Mouse (Mus musculus) mature B cell (primary cell): Measurements from ENCODE around the gene Mier1.
"Not testable (repeated sequence)": the region's sequence is repeated elsewhere in the genome, so short reads cannot be mapped to it uniquely, and the experiment has no call there.

ENCODE experiments used
- in situ Hi-C: fragments of 300-500 bp; cut with MboI; formaldehyde crosslinking; loops from 2 replicates; pipeline ENCODE4 v1.14.3; 2019

Gene Mier1

DNA sequence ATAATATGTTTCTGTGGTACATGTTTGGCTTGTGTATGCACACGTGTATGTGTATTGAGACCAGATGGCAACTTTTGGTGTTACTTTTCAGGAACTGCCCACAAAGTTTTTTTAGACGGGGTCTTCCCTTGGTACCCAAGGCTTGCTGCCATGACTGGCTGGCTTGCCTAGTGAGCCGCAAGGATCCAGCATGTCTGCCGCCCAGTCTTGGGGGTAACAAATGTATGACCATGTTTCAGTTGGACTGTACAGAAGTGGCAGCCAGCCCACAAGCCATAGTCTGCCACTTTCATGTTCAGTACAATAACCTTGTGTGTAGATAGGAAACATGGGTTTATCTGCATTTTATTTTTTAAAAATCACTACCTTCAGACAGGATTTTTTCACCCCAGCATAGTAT lies 44.6 kb downstream of the Mier1 start:
- in situ Hi-C loops, result no loop called here

DNA sequence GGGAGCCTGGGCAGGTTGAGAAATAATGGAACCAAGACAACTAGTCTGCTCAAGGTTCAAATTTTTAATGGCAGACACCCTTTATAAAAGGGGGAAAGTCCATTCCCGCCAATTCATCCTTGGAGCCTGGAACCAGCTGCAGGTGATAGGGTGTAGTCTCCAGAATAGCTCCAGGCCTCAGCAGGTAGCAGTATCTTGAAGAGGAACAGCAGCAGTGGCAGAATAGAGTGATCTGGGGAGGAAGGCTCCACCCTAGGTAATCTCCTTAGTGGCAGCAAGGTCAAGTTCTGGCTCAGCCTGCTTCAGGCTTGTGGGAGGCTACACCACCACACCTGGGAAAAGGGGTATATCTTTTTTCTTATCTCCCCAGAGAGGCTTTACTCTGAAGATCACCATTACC lies 52.0 kb downstream of the Mier1 start:
- in situ Hi-C loops, result not testable (repeated sequence)

DNA sequence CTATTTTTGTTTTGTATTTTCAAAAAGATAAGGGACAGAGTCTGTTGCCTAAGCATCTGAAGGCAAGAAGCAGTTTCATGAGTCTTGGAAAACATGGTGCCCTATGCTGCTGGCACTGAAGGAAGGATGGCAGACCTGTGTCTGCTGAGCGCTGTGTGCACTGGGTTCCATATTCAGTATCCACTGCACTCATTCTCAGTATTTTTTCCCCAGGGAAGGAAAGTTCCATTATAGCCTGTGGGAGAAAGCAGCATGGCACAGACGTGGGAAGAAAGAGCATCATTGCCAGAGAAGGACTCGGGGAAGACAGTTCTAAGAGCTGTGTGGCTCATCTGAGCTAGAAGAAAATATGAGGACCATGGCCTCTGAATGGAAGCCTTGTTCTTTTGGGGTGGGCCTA lies 57.1 kb downstream of the Mier1 start:
- in situ Hi-C loops, result no loop called here

DNA sequence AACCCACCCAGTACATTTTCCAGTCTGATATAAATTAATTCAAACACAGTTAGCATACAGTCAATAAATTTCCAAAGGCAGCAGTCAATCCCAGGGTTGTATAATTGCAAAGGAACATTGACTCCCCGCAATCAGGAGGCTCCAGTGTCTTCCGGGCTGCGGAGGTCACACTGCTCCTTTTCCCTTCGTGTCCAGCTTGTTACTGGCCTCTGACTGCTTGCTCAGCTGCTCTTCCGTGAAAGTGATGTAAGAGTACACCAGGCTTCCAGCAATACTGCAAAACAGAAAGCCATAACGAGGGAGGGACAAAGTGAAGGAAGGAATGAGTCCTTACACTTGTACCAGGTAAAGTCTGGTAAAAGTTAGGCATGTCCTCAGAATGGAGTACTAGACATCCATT lies 59.3 kb downstream of the Mier1 start:
- in situ Hi-C loops, result no loop called here

DNA sequence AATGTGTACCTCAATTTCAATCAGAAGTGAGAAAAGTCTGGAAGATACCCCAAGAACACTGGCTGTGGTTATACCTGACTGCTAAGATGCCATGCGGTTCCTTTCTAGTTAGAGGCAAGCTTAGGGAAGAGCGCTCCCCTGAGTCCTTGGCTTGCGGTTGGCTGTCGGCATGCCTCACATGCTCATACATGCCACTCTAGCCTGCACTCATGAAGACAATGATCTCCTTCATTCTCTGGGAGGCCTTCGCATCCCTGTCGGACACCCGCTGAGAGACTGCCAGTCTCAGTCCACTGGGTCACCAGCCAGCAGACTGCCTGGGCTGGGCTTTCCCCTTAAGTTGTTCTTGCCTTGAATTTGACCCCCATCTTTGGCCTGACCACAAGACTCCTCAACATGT lies 59.8 kb downstream of the Mier1 start:
- in situ Hi-C loops, result no loop called here

DNA sequence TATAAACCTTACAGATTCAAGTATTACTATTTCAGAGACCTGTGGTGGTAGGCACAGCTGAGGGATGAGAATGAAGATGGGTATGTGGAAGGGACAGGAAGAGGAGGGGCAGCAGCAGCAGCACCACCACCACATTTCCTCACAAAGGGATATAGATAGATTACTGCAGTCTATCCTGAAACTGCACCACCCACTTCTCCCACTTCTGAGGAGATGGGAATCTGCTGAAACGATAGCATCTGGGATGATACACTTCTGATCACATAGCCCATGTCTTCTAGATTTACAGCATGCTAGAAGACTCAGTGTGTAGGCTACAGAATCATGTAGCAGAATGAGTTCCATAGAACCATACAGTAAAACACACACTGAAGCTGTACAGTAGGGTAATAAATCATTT lies 63.5 kb downstream of the Mier1 start:
- in situ Hi-C loops, result no loop called here

DNA sequence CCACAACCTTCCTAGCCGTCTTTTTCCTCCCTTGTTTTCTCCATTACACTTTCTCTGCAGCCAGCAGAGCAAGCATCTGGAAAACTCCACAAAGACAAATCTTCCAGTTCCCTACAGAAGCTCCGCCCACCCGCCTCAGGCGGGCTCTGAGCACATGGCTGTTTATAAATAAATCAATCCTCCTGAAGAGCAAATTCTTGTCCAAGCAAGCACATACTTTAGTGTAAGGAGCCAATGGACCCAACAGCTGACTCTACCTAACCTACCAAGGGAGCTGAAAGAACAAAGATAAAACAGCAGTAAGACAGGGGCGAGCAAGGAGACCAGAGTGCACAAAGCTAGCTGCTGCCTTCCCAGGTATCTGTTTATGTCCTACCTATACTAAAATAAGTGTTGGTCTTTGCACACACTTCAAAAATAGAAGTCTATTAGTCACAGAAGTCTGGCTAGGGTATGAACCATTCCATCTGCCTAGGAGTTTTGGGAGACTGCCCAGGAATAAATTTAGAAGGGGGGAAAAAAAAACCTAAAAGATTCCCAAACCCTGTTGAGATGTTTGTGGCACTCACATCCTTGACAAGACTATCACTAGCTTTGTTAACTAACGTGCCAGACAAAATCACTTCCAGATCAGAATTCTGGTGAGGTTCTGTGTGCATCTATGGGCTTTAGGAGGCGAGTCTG lies 64.6 kb downstream of the Mier1 start:
- in situ Hi-C loops, result no loop called here

DNA sequence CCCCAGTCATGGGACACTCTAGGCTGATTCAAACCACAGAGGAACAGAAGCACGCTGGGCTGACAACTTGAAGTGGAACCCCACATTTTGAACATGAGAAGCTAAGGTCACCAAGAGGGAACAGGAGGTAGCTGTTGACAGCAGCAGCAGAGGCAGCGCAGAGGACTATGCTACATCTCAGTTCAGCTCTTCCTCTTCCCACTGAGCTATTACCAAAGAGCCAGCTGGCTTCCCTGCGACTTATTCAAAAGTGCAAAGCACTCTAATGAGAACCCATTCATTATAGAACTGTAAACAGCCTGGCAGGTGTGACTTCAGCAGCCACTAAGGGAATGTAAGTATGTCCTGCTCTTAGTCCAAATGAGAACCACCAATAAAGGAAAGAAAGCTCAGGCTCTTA lies 65.4 kb downstream of the Mier1 start:
- in situ Hi-C loops, result no loop called here

DNA sequence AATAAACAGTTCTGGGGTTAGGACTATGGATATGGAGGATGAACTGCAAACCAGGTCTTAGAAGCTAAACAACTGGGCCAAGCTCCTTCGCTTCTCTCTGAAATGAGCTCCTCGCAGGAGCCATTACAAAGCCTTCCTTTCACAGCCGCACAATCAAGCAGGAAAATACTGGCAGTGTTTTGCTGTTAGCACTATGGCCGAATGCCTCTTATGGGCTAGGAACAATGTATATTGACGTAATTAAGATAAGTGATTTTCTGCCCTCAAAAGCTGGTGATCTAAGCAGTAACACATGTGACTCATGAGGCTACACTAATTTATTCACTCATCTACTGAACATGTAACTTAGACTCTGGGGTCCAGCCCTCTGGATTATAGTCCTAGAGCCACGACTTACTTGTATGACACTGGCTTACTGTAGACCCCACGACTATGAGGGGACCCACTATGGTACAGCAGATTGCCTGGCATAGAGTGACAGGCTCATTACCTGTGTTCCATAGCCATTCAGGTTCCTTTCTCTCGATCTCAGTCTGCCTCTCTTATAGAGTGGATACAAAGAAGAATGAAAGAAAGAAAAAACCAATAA lies 66.2 kb downstream of the Mier1 start:
- in situ Hi-C loops, result no loop called here

DNA sequence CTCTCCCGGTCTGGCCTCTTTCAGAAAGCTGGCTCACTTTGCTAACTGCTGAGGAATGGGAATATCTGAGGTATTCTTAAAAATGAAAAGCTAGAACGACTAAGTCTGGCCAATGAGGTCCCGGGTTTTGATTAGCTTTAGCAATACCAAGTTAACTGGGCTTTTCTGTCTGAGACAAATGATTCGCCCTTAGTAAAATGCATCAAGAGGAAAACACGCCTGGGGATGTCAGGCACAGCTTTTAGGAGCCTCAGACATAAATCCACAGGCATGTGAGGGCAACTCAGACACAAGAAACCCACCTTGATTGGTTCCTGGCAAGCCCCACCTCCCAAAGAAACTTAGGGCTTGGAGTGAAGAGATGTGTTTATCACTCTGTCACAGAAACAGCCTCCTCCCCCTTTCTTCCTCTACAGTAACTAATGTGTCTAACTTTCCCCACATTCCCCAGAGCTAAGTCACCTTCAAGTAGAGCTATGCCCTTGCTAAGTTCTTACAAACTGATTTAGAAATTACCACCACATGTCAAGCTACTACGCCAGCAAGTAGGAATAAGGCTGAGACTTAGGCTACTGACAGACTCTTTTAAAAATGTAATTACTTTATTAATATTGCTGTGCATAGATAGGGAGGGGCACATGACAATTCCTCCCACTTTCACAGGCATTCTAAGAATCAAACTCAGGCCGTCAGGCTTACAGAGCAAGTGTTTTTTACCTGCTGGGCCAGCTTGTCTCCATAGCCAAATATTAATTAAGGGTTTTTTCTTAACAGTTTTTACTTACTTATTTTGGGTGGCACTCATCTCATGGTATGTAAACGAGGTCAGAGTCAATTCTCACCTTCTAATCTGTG lies 74.8 kb downstream of the Mier1 start:
- in situ Hi-C loops, result no loop called here

DNA sequence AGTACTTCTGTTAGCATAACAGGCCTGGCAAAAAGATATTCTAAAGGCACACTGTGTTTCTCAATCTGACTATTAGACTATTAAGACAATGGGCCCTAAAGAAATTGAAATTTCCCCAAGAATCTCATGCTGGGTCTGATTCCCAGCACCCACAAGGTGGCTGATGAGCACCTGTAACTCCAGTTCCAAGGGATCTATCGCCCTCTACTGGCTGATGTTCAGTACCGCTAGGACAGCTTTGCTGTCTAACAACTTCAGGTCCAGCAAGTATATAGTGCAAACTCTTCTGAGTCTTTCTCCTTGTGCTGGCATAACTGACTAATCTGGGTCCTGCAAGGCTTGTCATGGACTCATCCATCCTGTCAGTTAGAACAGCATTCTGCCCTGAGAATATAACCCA lies 78.2 kb downstream of the Mier1 start:
- in situ Hi-C loops, result no loop called here

DNA sequence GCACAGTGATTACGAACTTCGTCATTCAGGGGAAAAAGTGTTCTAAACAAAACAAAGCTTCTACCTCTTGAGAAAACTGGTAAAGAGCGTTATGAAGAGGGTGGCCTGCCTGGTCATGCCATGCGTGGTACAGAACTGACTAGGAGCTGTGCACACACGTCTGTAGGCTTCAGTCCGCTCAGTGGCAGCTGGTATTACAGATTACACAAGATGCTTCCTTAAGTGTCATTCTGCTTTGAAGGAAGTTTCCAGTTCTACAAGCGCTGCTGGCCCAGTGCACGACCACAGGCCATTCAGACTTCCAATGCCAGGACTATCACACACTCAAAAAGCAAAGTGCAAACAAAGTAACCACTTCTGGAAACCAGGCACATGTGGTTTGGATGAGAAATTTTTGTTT lies 83.2 kb downstream of the Mier1 start:
- in situ Hi-C loops, result no loop called here

DNA sequence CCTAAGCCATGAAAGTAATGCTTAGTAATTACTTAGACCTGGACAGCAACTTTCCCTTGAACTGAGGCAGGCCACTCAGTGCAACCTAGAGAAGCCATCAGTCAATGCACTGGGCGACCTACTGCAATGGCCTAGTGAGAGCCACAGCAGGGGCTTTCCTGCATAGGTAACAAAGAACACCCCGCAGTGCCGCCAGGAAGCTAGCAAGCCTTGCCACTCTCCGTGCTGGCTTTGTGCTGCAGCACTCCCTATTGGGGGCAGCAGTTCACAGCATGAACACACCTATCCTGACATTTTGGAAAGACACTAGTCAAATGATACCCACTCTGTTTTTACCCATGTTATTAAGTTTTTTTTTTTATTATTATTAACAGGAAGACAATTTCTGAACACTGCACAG lies 84.9 kb downstream of the Mier1 start:
- in situ Hi-C loops, result no loop called here

DNA sequence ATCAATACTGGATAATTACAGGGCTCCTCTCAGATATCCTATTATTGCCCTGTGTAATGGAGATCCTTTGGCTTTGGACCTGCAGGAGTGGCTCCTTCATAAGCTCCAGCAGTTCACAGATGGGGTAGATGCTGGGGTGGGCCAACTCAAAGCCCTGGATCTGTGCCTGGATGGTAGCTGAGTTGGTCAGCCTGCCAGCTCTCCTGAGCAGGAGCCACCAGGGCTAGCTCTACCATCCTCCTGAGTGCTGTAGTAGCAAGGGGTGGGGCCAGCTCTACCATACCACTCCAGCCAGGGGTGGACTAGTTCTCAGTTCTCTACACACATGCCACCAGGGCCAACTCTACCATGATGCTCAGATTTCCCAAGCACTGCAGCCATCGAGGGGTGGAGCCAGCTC lies 85.9 kb downstream of the Mier1 start:
- in situ Hi-C loops, result no loop called here

DNA sequence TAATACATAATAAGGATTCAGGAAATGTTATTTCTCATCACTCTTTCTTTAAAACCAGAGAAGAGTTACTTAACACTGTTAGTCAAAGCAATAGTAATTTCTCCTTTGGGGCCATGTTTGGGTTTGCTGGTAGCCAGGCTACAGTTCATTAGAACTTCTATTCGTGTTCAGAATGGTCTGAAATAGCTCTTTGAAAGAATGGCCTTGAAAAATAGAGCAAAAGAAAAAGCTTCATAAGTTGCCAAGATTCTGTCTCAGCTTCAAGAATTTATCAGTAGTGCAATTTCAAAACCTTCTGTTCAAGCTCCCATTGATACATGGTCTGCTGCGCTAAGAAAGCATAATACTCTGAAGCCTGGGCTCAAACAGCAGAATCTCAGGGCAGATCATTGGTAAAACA lies 89.5 kb downstream of the Mier1 start:
- in situ Hi-C loops, result no loop called here

DNA sequence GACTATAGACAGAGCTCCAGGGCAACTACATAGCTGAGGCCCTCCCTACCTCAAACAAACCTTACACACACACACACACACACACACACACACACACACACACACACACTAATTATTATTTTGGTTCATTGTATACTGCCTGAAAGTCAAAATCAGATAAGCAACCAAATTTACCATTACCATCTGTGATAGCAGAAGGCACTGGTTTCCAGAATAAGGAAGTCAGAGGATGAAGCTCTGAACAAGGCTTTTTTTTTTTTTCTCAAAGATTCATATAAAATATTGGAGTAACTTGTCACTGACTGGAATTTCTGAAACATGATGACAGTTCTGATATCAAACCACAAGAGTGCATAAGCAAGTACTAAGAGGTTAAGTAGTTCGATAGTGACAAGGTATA lies 94.4 kb downstream of the Mier1 start:
- in situ Hi-C loops, result no loop called here

DNA sequence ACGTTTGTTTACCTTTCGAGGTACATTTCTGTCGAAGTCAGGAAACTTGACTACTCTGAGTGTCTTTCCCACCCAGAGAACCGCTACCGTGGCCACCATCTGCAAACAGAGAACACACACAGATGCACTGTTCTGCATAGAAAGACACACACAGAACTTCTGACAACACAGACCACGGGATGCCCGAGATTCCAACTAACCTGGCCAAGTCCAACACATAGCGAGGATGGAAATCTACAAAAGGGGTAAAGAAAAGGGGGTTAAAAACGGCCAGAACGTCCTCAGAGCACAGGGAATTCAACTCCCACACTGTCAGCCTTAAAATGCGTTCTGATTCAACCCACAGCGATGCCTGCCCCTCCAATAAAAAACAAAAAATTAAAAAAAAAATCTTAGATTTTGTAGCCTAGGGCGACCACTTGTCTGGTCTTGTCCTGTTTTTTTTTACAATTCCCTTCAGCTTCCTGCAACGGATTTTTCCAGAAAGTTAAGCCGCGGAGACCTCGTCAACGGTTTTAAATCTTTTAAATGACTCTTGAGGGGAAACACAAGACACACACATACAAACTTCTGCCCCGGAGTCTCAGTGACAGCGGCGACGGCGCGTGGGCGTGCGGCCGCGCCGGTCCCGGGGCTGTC lies 99.8 kb downstream of the Mier1 start:
- in situ Hi-C loops, result no loop called here

DNA sequence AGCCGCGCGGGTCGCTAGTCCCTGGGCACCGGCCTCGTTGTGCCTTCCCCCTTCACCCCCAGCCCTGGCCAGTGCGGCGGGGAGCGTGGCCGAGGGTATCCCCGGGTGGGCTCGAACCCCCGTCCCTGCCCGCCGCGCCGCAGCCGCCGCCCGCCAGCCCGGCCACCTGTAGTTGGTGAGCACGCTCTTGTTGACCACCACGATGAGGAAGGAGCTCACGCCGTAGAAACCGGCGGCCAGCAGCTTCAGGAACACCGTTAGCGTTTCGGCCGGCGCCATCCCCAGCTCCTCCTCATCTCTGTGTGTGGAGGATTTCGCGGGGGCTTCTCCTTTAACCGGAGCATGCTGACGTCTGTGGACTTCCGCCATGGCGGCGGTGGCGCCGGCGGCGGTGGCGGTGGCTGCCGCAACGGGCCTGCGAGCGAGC lies 100.3 kb downstream of the Mier1 start:
- in situ Hi-C loops, result no loop called here
